Mouse (Mus musculus): ENCODE measurements around the gene Eml2.

The Eml2 gene

DNA sequence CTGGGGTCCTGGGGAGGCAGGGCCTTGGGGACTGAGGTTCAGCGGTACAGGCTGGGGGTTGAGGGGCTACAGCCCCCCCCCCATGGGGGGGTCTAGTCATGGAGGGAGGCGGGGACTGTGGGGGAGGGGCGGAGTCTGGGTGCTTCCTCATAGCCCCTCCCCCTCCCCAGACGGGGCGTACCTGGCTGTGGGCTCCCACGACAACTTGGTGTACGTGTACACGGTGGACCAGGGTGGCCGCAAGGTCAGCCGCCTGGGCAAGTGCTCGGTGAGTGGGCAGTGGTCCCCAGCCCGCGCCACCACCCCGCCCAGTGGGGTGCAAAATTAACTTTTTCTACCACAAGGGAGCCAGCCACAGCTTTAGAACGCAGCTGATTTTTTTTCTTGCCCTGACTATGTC lies 25.4 kb downstream of the Eml2 start:
- CTCF ChIA-PET = no interaction called here

DNA sequence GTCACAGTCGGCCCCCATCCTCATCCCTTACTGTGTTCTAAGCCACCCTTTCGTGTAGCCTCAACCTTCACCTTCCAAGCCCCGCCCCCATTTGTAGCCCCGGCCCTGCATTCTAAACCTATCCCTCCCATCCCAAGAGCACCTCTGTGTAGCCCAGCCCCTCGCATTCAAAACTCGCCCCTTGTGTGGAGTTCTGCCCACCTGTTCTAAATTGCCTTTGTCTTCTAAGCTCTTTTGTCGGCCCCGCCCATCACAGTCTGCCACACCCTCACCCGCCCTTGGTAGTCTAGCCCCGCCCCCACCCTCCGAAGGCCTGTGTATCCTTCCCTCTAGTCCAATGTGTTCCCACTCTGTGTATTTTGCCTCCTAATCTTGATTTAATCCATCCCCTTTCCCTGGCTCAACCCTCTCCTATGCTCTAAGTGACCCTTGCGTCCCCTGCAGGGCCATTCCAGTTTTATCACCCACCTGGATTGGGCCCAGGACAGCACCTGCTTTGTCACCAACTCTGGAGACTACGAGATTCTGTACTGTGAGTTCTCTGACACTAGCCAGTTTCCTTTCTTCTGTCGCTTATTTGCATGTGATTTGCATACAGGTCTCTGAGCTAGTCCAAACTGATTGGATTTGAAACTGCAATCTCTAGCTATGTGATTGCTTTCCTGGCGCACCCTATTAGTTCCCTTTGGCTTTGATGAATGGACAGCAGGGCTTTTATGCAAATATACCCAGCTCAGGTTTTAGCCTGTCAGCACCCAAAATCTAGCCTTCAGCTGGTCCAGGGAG lies 26.0 kb downstream of the Eml2 start:
- CTCF ChIA-PET = no interaction called here

DNA sequence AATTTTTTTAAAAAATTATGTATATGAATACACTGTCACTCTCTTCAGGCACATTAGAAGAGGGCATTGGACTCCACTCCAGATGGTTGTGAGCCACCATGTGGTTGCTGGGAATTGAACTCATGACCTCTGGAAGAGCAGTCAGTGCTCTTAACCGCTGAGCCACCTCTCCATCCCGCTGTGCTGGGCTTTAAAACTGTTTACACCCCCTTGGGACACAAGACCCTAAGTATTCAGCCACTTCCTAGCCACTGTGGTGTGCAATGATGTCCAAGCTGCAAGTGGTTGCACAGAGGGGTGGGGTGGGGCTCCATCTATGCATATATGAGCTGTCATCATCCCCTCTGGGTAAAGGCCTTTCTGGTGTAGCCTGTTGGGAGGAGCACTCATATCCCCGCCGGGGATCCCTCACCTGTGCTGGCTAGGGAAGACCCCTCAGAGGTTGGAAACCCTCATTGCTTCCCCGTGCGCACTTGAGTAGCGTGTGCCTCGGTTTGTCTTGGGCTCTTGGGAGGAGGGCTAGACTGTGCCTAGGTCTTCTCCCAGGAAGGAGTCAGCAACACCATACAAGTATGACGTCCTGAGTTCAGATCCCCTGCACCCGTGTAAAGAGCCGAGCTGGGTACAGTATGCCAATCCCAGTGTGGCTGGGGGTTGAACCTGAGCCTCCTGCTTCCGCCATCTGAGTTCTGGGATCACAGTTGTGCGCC lies 32.1 kb downstream of the Eml2 start:
- CTCF ChIA-PET = interaction anchor here (0.6 kb wide), 1 partner anchor 84 kb away, joined by 3 read pairs; no protein-coding TSS in a partner anchor

DNA sequence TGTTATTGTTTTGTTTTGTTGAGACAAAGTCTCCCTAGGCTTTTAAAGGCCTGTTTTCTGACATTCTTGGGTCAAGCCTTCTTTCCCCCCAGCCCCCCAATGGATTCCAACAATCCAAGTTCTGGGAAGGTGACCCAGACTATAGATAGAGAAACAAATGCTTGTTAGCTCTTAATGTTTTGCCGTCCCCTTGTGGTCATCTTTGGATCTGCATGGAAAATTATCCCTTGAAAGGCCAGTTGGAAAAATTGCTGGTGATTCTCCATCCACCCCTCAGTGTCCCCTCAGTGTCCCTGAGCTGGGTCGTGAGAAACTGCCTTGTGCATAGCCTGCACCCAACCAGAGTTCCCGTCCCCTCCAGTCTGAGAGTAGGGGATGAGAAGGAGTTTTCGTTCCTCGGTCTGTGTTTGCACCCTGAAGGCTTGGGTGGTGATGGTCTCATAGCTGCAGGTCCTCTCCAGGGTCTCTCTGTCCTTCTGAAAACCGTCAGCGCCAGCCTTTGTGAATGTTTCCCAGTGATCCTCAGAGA lies 32.8 kb downstream of the Eml2 start:
- CTCF ChIA-PET = interaction anchor here (0.6 kb wide), 1 partner anchor 83 kb away, joined by 3 read pairs; no protein-coding TSS in a partner anchor

DNA sequence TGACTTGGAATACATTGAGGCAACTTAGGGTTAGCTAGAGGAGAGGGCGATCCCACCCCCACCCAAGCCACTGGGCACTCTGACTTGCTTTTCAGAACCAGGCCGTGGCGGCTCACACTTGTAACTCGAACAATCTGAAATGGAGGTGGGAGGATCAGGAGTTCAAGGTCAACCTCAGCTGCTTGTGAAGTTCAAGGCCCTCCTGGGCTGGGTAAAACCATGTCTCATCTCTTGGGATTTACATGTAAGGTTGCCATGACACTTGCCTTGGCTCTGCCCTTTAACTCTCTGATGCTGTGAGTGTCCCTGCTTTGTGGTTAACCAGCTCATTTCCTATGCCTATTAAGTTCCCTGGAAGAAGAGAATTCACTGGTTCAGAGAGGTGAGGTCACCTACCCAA lies 33.3 kb downstream of the Eml2 start:
- CTCF ChIA-PET = no interaction called here

DNA sequence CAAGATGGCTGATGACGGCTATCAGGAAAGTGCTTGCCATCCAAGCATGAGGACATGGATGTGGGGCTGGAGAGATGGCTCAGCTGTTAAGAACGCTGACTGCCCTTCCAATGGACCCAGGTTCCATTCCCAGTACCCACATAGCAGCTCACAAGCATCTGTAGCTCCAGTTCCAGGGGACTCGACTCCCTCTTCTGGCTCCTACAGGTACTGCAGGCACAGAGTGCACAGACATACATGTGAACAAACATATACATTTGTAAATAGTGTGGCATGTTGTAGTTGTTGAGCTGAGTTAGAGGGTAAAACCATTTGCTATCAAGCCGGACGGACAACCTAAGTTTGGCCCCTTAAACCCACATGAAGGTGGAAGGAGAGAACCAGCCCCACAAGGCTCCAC lies 33.8 kb downstream of the Eml2 start:
- CTCF ChIA-PET = no interaction called here

DNA sequence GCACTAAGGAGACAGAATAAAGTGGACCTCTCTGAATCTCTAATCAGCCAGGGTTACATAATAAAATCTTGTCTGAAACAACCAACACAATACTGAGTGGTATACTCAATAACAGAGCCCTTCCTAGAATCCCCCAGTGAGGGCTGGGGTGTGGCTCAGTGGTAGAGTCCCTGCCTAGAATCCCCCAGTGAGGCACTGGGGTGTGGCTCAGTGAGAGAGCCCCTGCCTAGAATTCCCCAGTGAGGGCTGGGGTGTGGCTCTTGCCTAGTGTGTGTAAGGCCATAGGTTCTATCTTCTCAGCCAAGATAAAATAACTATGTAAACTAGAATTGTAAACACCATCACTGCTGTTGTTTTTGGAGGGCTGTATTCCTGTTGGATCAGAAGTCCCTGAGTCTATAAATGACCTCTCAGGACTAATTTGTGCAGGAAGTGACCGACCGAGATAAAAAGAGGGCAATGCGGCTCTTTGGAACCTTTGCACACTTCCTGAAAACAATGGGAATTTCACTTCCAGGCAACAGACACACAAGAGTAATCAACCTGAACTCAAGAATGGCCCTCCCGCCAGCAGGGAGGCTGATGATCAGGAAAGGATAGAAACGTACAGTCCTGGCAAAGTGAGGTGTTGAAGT lies 34.9 kb downstream of the Eml2 start:
- CTCF ChIA-PET = interaction anchor here (0.6 kb wide), 1 partner anchor 10 kb away, joined by 3 read pairs; no protein-coding TSS in a partner anchor

DNA sequence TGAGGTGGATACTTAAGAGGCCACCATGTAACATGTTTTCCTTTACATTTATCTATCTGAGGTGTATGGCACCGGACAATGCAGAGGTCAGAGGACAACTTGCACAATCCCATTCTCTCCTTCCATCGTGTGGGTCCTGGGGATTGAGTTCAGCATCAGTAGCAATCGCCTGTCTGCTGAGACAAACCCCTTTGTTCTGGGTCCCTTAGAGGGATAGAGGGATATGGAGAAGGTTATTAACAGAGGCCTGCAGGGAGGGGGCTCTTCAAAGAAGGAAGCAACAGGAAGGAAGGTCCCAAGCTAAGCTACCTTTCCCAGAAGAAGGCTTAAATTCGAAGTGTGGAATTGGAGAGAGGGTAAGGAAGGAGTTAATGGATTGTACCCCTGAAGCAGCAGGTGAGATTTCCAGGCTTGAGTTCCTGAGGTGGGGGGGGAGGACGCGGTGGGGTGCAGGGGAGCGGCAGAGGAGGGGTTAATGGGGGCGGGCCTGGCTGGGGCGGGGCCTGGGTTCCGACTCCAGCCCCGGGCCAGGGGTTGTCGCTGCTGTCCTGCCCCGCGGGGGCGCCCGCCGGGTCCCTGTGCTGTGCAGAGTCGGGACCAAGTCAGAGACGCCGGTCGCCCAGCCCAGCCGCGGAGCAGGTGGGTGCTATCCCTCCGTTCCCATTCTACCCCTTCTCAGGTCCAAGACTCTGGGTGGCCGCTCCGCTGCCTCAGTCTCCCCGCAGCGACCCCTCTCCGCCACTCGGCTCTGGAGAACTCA lies 36.0 kb downstream of the Eml2 start, which contains the start of gene Gpr4:
Gene Gpr4 (plus strand): TSS at position 543 of the 760 bp plus-strand sequence.
- CTCF ChIA-PET = interaction anchor here (0.6 kb wide), 1 partner anchor 11 kb away, joined by 3 read pairs; no protein-coding TSS in a partner anchor

DNA sequence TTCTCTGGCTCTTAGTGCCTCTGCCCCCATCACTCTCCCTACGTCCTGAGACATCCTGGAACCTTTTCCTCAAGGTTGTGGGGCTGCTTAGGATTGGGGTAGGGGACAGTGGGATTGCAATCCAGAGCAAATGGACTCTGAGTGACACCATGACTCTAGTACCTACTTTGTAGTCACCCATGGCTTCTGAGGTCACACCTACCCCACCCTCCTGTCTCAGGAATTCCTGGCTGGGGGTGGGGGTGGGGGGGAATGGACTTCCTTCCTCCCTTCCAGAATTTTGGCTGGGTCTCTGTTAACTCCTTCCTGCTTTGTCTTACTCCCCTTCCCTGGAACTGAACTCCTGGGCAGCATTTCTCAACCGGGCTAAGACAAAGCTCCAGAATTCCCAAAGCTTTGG lies 37.2 kb downstream of the Eml2 start:
- CTCF ChIA-PET = no interaction called here

DNA sequence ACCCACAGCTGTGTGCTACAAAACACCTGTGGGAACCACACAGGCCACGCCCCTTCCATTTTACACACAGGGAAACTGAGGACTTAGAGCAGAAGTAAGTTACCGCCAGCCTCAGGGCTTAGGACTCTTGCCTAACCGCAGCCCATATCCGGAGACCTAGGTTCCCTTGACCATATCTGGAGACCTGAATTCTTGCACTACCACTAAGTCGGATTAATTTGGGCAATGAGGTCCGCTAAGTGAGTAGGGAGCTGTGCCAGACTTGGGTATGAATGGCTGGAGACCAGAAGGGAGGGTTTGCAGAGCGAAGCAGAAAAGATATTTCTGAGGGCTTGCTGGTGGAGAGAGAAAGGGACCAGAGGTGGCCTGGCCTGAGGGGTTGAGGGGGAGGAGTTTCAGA lies 38.1 kb downstream of the Eml2 start:
- CTCF ChIA-PET = no interaction called here

DNA sequence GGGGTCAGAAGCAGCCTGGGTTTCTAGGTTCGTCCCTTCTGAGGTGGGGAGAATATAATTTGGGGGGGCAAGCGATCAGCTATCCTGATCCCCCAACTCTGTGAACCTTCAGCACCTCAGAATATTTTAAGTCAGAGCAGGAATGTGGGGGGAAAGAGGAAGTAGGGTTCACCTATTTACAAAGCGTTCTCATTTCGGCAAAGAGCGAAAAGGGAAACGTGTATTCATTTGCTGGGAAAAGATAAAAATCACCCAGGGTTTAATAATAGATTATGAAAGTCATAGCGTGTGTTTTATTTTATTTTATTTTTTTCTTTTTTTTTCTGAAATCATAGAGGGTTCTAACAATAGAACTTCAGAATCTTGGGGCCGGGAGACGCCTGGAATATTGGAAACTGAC lies 38.7 kb downstream of the Eml2 start:
- CTCF ChIA-PET = no interaction called here

DNA sequence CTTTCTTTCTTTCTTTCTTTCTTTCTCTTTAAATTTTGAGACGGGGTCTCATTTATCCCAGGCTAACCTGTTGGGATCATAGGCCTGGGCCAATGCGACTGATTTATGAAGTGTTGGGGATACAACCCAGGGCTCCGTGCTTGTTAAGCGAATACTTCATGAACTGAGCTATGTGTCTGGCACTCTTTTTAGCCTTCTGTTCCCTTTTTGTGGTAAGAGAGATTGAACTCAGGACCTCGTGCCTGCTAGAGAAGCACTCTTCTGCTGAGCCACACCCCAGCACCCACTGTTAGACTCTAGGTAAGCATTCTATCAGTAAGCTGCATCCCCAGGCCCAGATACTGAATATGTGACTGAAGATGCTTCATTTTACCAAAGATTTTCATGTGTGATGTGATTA lies 41.3 kb downstream of the Eml2 start:
- CTCF ChIA-PET = interaction anchor here (0.5 to 0.7 kb wide), 2 partner anchors 53 to 59 kb away, joined by 3 to 4 read pairs; no protein-coding TSS in a partner anchor

DNA sequence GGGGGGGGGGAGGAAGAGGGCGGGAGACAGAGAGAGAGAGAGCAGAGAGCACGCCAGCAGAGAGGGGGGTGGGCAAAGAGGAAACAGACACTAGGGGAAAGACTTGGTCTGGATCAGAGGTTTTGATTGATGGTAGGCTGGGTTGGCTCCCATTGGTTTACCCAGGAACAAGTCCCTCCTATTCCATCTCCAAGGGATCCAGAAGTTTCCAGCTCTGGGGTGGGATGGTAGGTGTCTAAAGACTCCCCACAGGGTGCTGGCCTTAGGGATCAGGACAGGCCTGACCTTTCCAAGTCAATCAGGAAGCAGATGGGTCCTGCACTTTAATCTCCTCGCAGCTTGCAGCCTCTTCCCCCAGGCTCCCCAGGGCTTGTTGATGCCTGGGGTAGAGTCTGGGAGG lies 41.7 kb downstream of the Eml2 start:
- CTCF ChIA-PET = interaction anchor here (0.5 to 0.7 kb wide), 2 partner anchors 52 to 59 kb away, joined by 3 to 4 read pairs; no protein-coding TSS in a partner anchor

DNA sequence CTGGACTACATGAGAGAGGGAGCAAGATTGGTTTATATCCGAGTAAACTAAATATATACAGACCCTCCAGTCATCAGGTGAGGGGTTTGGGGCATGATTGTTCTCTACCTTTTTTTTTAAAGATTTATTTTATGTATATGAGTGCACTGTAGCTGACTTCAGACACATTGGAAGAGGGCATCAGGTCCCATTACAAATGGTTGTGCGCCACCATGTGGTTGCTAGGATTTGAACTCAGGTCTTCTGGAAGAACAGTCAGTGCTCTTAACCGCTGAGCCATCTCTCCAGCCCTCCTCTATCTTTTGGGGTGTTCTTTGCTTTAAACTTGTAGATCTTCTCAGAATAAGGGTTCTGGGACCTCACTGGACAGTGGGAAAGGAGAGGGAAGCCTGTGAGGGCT lies 43.8 kb downstream of the Eml2 start:
- CTCF ChIA-PET = no interaction called here

DNA sequence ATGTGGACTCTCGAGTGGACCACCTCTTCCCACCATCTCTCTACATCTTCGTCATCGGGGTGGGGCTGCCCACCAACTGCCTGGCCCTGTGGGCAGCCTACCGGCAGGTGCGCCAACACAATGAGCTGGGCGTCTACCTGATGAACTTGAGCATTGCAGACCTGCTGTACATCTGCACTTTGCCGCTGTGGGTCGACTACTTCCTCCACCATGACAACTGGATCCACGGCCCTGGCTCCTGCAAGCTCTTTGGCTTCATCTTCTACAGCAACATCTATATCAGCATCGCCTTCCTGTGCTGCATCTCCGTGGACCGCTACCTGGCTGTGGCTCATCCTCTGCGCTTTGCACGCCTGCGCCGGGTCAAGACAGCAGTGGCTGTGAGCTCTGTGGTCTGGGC lies 46.0 kb downstream of the Eml2 start:
- CTCF ChIA-PET = no interaction called here

DNA sequence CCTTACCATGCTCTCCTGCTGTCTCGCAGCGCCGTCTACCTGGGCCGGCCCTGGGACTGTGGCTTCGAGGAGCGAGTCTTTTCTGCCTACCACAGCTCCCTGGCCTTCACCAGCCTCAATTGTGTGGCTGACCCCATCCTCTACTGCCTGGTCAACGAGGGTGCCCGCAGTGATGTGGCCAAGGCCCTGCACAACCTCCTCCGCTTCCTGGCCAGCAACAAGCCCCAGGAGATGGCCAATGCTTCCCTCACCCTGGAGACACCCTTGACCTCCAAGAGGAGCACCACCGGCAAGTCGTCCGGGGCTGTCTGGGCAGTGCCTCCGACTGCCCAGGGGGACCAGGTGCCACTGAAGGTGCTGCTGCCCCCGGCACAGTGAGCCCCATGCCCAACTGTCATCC lies 46.7 kb downstream of the Eml2 start:
- CTCF ChIA-PET = no interaction called here

DNA sequence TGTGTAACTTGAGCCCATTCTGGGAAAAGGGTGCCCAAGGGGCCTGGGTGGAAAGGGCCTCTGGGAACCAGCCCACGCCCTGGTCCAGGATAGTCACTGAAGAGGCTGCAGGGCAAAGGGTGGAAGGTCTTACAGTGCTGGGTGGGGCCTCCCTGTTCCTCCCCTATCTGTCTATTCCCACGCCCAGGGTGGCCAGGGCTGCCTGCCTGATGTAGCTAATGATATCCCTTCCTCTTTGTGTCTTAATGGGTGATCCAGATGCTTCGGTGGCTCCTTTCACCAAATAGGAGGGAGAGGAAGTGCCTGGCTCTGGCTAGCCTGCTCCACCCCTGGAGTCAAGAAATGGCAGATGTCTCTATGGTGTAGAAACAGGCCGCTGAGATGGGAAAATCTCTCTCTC lies 48.7 kb downstream of the Eml2 start:
- CTCF ChIA-PET = no interaction called here

DNA sequence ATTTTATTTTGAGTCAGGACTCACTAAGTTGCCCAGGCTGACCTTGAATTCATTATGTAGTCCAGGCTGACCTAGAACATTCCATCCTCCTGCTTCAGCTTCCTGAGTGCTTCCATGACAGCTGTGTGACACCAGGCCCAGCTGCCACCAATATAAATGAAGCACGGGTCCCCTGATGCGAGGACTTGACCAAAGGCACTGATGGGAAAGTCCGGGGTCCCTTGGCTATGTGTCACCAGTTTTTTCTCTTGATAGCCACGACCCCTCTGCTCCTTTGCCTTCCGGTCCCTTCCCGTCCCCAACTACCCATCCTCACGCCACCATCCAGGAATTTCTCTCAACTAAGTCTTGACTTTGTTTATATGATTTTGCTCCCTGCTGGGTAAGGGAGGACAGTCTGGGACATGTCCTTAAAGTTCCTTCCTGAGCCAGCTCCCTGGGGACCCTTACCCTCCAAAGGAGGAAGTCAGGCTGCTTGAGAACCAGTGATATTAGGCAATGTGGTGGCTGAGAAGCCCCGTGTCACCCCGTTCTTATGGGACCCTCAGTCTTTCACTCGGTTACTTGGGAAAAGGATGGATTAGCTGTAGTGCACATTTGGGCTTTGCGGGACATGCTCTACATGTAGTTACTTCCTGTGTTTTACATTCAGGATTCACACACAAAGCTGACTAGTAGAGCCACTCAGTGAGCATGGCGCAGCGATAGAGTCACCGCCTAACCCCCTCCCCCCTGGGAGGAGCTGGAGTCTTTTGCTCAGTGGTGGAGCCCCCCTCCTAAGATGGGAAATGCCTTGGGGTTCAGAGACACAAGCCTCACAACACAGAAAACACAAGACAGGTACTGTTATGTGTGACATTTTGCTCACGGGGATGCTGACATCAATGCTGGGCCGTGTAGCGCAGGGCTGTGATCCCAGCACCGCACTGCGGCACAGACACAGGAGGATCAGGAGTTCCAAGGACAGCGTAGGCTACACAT lies 50.9 kb downstream of the Eml2 start:
- CTCF ChIA-PET = interaction anchor here (1.1 kb wide), 1 partner anchor 47 kb away, joined by 3 read pairs; no protein-coding TSS in a partner anchor

DNA sequence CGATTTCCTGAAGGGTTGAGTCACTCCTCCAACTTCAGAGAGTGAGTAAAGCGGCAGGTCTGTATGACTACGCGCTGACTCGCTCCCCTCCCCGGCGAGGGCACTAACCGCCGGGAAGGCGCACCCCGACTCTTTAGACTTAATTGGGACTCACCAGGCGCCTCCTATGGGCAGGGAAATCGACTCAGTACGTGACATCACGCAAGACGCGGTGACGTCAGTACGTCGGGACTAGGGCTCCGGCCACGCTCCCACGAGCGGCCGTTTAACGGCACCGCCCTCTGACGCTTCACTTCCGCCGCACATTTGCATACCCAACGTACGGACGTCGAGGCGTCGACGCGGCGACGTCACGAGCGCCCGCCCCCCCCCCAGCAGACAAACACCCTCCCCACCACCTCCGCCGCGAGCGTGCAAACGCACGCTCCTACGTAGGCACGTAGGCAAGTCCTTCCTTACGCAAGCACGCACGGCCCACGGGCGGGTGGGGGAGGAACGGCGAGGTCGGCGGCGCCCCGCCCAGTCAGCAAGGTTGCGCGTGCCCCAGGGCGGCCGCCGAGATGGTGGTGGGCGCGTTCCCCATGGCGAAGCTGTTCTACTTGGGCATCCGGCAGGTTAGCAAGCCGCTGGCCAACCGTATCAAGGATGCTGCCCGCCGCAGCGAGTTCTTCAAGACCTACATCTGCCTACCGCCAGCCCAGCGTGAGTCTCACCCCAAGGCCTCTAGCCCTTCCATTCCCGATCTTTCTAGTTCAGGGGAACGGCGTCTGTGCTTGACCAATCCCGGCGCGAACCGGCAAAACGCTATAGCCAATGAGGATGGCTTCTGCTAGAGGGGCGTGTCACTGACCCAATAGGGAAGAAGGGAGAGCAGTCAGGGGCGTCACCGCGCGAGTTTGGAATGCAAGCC lies 51.9 kb downstream of the Eml2 start, which contains the start of gene Opa3:
Gene Opa3 (plus strand): TSS at position 452 of the 910 bp plus-strand sequence.
- CTCF ChIA-PET = interaction anchor here (1.2 kb wide), 1 partner anchor 12 kb away, joined by 3 read pairs; no protein-coding TSS in a partner anchor
